Mouse (Mus musculus): ENCODE measurements around the gene Zhx3. TPM values are rescaled to one million over a fixed set of nuclear protein-coding genes. Genes with fewer than 3 reads are reported as not detected.

The Zhx3 gene
- polyA plus RNA-seq, 1 experiment, result 0.04 TPM

DNA sequence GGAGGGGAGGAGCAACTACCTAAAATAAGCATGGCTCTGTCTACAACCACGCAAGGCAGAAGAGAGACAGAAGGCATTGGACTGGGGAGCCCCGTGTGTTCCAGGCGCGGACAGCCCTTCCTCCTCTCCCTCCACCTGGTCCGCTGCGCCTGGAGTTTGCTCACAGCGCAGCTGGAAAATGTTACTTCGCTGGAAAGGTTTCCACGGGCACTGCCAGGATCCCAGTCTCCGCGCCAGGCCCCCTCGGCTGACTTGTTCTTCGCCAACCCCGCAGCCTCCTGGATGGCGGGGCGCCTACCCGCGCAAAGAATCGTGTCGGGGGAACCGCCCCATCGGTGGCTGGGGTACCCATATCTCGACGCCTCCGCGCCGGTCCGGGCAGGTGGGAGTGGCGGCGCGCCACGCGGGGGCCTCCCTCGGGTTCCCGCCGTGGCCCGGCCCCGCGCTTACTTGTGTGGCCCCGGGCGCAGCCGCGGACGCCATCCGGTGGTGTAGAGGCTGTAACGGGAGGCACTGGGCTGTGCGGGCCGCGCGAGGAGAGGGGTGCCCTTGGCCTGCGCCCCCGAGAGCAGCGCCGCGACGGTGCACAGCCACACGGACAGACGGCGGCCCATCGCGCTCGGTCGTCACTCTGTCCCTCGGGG, 38.9 kb upstream of the Zhx3 start:
- Histone ChIP-seq H3K36me3 (ENCODE audit: control insufficient read depth) (no peaks in the 10 kb centered on the region), H3K27me3 (ENCODE audit: control insufficient read depth) (peaks cover 40% of the 10 kb centered on the region), H3K9me3 (ENCODE audit: control insufficient read depth, low read length) (no peaks in the 10 kb centered on the region), H3K4me3 (replicated peaks) (no peak overlapping the region), H3K4me1 (ENCODE audit: control insufficient read depth) (no peaks in the 10 kb centered on the region)
- TF ChIP-seq TAL1 (IDR thresholded peaks at IDR 0.05; ENCODE audit: low read length) (no peak), GATA1 (IDR thresholded peaks at IDR 0.05; ENCODE audit: low read length) (no peak)

DNA sequence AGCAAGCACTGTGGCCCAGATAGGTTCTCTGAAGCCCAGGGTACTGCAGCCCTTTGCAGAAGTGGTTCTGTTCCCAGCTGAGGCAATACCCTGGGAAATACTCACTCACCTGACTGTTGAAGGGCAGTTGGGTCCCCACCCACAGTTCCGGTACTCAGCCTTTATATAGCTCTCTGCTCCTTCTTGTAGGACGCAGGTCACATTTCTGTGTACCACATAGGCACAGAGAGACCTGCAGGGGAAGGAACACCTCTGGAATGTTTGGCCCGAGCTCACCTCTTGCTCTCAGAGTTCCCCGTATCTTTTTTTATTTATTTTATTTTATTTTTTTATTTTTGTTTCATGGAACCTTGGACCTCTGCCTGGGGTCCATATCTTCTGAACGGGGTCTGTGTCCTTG, 37.8 kb upstream of the Zhx3 start:
- H3K27me3 ChIP-seq (ENCODE audit: control insufficient read depth), result peaks cover 40% of the 10 kb centered on the region
- H3K9me3 ChIP-seq (ENCODE audit: control insufficient read depth, low read length), result no peaks in the 10 kb centered on the region
- H3K36me3 ChIP-seq (ENCODE audit: control insufficient read depth), result no peaks in the 10 kb centered on the region
- TF ChIP-seq GATA1 (IDR thresholded peaks at IDR 0.05; ENCODE audit: low read length) (no peak), TAL1 (IDR thresholded peaks at IDR 0.05; ENCODE audit: low read length) (no peak)
- no peaks in the 10 kb centered on the region for H3K4me1 ChIP-seq (ENCODE audit: control insufficient read depth)
- no peak overlapping the region for H3K4me3 ChIP-seq (replicated peaks)

DNA sequence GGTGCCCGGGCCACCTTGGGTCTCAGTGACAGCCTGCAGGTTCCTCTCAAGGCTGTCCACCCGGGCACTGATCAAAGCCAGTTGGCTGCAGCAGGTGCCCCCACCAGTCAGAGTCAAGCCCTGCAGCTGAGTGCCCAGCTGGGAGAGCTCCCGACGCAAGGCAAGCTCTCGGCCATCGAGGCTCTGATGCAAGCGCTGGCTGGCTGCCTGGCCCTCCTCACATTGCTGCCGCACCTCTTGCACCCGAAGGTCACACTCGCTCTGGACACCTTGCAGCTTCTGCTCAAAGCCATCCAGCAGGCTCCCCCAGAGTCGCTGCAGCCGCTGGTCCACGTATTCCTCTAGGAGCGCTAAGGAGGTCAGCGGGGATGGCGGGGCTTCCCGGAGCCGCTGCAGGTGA, 35.8 kb upstream of the Zhx3 start:
- no peak overlapping the region for H3K4me3 ChIP-seq (replicated peaks)
- peaks cover 38% of the 10 kb centered on the region for H3K27me3 ChIP-seq (ENCODE audit: control insufficient read depth)
- H3K9me3 ChIP-seq (ENCODE audit: control insufficient read depth, low read length), result no peaks in the 10 kb centered on the region
- H3K4me1 ChIP-seq (ENCODE audit: control insufficient read depth), result no peaks in the 10 kb centered on the region
- TF ChIP-seq GATA1 (IDR thresholded peaks at IDR 0.05; ENCODE audit: low read length), result no peak
- no peak for TF ChIP-seq TAL1 (IDR thresholded peaks at IDR 0.05; ENCODE audit: low read length)
- H3K36me3 ChIP-seq (ENCODE audit: control insufficient read depth), result no peaks in the 10 kb centered on the region

DNA sequence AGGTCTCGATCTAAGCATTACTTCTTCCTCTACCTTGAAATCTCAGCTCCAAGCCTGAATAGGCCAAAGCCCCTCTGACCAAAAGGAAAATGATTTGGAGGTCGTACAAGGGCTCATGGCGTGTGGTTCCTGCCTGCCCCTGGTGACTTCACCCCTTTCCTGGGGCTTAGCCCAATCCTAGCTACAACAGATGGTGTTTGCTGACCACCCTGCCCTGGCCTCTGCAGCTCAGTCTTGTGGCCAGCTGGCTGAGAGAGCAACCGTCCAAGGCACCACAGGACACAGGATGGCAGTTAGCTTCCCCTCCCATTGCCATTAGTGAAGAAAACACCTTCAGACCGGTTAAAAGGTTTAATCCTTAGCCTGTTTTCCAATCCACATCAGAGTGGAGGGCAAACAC, 33.3 kb upstream of the Zhx3 start:
- Histone ChIP-seq H3K36me3 (ENCODE audit: control insufficient read depth) (no peaks in the 10 kb centered on the region), H3K9me3 (ENCODE audit: control insufficient read depth, low read length) (no peaks in the 10 kb centered on the region), H3K27me3 (ENCODE audit: control insufficient read depth) (peaks cover 13% of the 10 kb centered on the region), H3K4me3 (replicated peaks) (no peak overlapping the region), H3K4me1 (ENCODE audit: control insufficient read depth) (no peaks in the 10 kb centered on the region)
- no peak for TF ChIP-seq GATA1 (IDR thresholded peaks at IDR 0.05; ENCODE audit: low read length)
- no peak for TF ChIP-seq TAL1 (IDR thresholded peaks at IDR 0.05; ENCODE audit: low read length)

DNA sequence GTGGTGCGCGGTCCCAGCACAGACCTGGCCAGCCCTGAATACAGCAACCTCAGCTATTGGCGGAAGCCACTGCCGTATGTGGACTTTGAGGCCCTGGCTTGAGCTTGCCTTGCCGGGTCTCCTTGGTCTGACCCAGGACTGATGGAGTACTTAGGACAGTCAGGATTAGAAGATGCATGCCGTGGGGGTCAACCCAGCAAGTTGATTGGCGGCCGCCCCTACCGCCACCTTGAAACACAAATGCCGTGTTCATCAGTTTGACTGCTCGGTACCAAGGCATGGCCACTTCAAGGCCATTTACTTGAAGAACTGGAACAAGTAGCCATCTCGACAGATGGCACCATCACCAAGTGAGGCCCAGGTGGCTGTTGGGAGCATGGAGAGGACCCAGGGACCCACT, 32.5 kb upstream of the Zhx3 start:
- Histone ChIP-seq H3K36me3 (ENCODE audit: control insufficient read depth) (no peaks in the 10 kb centered on the region), H3K4me1 (ENCODE audit: control insufficient read depth) (no peaks in the 10 kb centered on the region), H3K27me3 (ENCODE audit: control insufficient read depth) (peaks cover 6% of the 10 kb centered on the region), H3K4me3 (replicated peaks) (no peak overlapping the region), H3K9me3 (ENCODE audit: control insufficient read depth, low read length) (no peaks in the 10 kb centered on the region)
- no peak for TF ChIP-seq GATA1 (IDR thresholded peaks at IDR 0.05; ENCODE audit: low read length)
- no peak for TF ChIP-seq TAL1 (IDR thresholded peaks at IDR 0.05; ENCODE audit: low read length)

DNA sequence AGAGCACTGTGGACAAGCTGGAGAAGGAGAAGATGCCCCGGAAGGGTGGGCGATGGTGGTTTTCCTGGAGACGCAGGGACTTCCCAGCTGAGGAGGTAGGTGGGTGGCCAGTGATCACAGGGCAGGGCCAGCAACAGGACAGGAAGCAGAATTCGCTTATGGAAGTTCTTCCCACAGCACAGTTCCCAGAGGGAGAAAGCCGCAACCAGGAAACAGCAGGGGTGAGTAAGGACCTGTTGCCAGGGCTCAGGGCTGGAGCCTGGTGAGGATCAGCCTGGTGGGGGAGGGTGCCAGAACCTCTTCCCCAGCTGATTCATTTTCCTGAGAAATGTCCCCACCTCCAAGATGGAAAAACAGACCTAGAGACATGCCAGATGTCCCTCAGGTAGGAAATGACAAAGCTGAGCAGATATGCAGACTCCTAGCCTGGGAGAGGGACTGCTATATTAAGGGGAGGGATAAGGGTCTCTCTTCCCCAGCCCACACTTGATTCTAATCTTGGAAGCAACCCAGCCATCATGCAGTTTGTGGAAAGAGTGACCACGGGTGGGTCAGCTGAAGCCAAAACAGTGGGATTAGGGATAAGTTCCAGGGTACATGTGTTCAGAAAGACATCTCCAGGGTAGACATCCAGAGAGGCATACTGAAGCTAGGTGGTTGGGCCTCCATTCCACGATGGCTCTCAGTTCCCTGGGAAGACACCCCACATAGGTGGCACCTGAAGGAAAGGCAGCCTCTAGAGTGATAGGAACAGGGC, 29.0 kb upstream of the Zhx3 start:
- H3K4me3 ChIP-seq (replicated peaks), result no peak overlapping the region
- no peaks in the 10 kb centered on the region for H3K36me3 ChIP-seq (ENCODE audit: control insufficient read depth)
- TF ChIP-seq TAL1 (IDR thresholded peaks at IDR 0.05; ENCODE audit: low read length) (no peak), GATA1 (IDR thresholded peaks at IDR 0.05; ENCODE audit: low read length) (no peak)
- no peaks in the 10 kb centered on the region for H3K27me3 ChIP-seq (ENCODE audit: control insufficient read depth)
- H3K9me3 ChIP-seq (ENCODE audit: control insufficient read depth, low read length), result peaks cover under 1% of the 10 kb centered on the region; the same call in 1 of the 2 replicates
- H3K4me1 ChIP-seq (ENCODE audit: control insufficient read depth), result no peaks in the 10 kb centered on the region

DNA sequence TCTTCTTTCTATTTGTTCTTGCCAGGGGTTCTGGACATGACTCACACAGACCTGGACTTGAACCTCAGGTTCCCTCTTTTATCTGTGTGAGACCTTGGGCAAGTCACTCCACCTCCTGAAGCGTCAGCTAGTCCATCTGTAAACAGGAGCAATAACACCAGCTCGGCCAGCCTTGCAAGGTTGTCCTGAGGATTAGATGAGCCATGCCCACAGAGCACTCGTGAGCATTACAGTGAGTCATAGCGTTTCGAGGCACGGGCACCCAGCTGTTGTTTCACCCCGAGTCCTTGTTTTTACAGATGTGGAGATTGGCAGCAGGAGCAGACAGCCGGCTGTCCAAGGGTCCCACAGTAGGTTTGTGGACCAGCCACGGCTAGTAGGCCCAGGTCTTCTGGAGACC, 18.9 kb upstream of the Zhx3 start:
- H3K9me3 ChIP-seq (ENCODE audit: control insufficient read depth, low read length), result peaks cover 4% of the 10 kb centered on the region; the same call in 1 of the 2 replicates
- H3K36me3 ChIP-seq (ENCODE audit: control insufficient read depth), result no peaks in the 10 kb centered on the region
- H3K4me3 ChIP-seq (replicated peaks), result no peak overlapping the region
- peaks cover 12% of the 10 kb centered on the region for H3K27me3 ChIP-seq (ENCODE audit: control insufficient read depth)
- H3K4me1 ChIP-seq (ENCODE audit: control insufficient read depth), result peaks cover 16% of the 10 kb centered on the region
- TF ChIP-seq TAL1 (IDR thresholded peaks at IDR 0.05; ENCODE audit: low read length), result no peak
- no peak for TF ChIP-seq GATA1 (IDR thresholded peaks at IDR 0.05; ENCODE audit: low read length)

DNA sequence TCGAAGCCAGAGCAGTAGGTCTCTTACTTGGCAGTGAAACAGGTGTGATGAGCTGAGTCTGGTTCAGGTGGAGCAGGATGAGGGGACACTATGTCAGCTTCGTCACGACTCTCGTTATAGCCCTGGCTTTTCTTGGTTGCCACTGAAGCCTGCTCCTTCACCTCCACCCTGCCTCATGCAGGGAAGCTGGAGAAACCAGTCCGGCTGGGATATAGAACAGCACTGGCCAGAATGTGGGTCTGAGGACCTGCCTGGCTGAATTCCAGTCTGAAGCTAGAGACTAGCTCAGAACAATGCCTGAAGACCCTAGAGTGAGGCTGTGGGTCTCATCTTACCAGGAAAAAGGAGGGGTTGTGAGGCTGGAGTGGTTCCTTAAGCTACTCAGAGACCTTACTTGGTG, 18.2 kb upstream of the Zhx3 start:
- TF ChIP-seq TAL1 (IDR thresholded peaks at IDR 0.05; ENCODE audit: low read length) (no peak), GATA1 (IDR thresholded peaks at IDR 0.05; ENCODE audit: low read length) (no peak)
- Histone ChIP-seq H3K4me3 (replicated peaks) (no peak overlapping the region), H3K36me3 (ENCODE audit: control insufficient read depth) (no peaks in the 10 kb centered on the region), H3K4me1 (ENCODE audit: control insufficient read depth) (peaks cover 16% of the 10 kb centered on the region), H3K27me3 (ENCODE audit: control insufficient read depth) (peaks cover 12% of the 10 kb centered on the region), H3K9me3 (ENCODE audit: control insufficient read depth, low read length) (peaks cover under 1% of the 10 kb centered on the region; the same call in 1 of the 2 replicates)

DNA sequence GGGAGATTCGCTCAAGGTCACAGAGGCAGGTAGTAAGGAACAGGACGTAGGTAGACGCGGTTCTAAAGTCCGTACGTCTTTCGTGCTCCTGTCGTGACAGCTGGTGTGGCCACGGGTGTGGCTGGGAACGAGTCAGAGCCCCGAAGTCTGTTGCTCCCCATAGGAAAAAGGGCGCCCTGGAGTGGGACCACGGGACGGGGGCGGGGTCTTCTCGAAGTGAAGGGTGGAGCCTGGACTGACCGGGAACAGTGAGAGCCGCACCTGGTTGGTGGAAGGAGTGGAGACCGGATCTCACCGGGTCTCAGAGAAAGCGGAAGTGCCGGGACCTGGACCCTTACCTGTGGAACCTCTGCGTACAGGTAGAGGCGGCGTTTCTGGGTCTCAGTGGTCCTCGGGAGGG, 15.1 kb upstream of the Zhx3 start:
- no peak for TF ChIP-seq TAL1 (IDR thresholded peaks at IDR 0.05; ENCODE audit: low read length)
- no peak for TF ChIP-seq GATA1 (IDR thresholded peaks at IDR 0.05; ENCODE audit: low read length)
- Histone ChIP-seq H3K27me3 (ENCODE audit: control insufficient read depth) (peaks cover 12% of the 10 kb centered on the region), H3K4me1 (ENCODE audit: control insufficient read depth) (peaks cover 16% of the 10 kb centered on the region), H3K9me3 (ENCODE audit: control insufficient read depth, low read length) (no peaks in the 10 kb centered on the region), H3K4me3 (replicated peaks) (peak overlapping the region; percentile 56), H3K36me3 (ENCODE audit: control insufficient read depth) (no peaks in the 10 kb centered on the region)
